Mouse (Mus musculus) hindbrain, embryonic 10.5 days (tissue): ENCODE measurements around the gene Inhbb. TPM values are rescaled to one million over a fixed set of nuclear protein-coding genes. Genes with fewer than 3 reads are reported as not detected.

Experiments used
- DNase-seq: peaks from one replicate; pipeline ENCODE4 v3.0.0-alpha.2; 2017; ENCODE audit warnings: low spot score
- H3K27ac ChIP-seq: fragments of 300-500 bp; sonication (generic); 2 replicates; pipeline ENCODE4 v1.5.1; 2016; ENCODE audit warnings: mild to moderate bottlenecking, moderate library complexity
- H3K27me3 ChIP-seq: fragments of 300-500 bp; sonication (generic); 2 replicates; pipeline ENCODE4 v1.6.1; 2016; ENCODE audit warnings: mild to moderate bottlenecking; ENCODE audit not compliant: poor library complexity, insufficient read depth, severe bottlenecking
- H3K36me3 ChIP-seq: fragments of 300-500 bp; sonication (generic); 2 replicates; pipeline ENCODE4 v1.6.1; 2016; ENCODE audit warnings: mild to moderate bottlenecking, moderate library complexity
- H3K4me1 ChIP-seq: fragments of 300-500 bp; sonication (generic); replicated peaks from 2 replicates; pipeline ENCODE4 v1.6.1; 2016; ENCODE audit warnings: mild to moderate bottlenecking
- H3K4me3 ChIP-seq: fragments of 300-500 bp; sonication (generic); 2 replicates; pipeline ENCODE4 v1.5.1; 2016; ENCODE audit warnings: mild to moderate bottlenecking, moderate library complexity
- H3K9me3 ChIP-seq: fragments of 300-500 bp; sonication (generic); 2 replicates; pipeline ENCODE4 v1.6.1; 2016; ENCODE audit warnings: mild to moderate bottlenecking, moderate library complexity
- whole genome bisulfite sequencing: fragments of 180-500 bp; shearing (Covaris S2); methylation state at CpG from one replicate; pipeline ENCODE4 v1.1.7; 2016; 5-methylcytosine and 5-hydroxymethylcytosine counted together
- polyA plus RNA-seq: library from polyadenylated mRNA; unstranded; fragments of >200 nt; fragmentation: Nextera tagmentation; extraction: Ambion mirVana; gene quantifications from 2 replicates; pipeline ENCODE4 v1.2.1, GENCODE M21; 2016

The Inhbb gene
- polyA plus RNA-seq, 1 experiment from 2014 or later = 0.31 TPM

- Histone ChIP-seq H3K27me3 (peaks cover 82% of the 10 kb centered on the region), H3K36me3 (no peaks in the 10 kb centered on the region)
Measured at GRCm38 (mm10) chr1:119416610-119417009, 5.4 kb downstream of the Inhbb start.

GRCm38 (mm10) chr1:119416177-119416576 is 5.9 kb downstream of the Inhbb start:
- Histone ChIP-seq H3K36me3 (no peaks in the 10 kb centered on the region), H3K27me3 (peaks cover 81% of the 10 kb centered on the region), H3K27ac (no peak overlapping the region), H3K9me3 (no peaks in the 10 kb centered on the region), H3K4me3 (no peak overlapping the region), H3K4me1 (peaks cover 37% of the 10 kb centered on the region)
- no peak for DNase-seq
- 72% methylated on average over 7 of the region's 7 CpGs for WGBS

More at GRCm38 (mm10) chr1:119416610-119417009, 5.4 kb downstream of the Inhbb start:
- WGBS = 85% methylated on average over 8 of the region's 8 CpGs
- Histone ChIP-seq H3K4me3 (no peak overlapping the region), H3K4me1 (peaks cover 41% of the 10 kb centered on the region), H3K27ac (no peak overlapping the region), H3K9me3 (no peaks in the 10 kb centered on the region)
- DNase-seq = no peak

GRCm38 (mm10) chr1:119415151-119415550 is 6.9 kb downstream of the Inhbb start:
- Histone ChIP-seq H3K36me3 (no peaks in the 10 kb centered on the region), H3K27me3 (peaks cover 71% of the 10 kb centered on the region), H3K4me3 (no peak overlapping the region), H3K9me3 (no peaks in the 10 kb centered on the region), H3K4me1 (peaks cover 29% of the 10 kb centered on the region), H3K27ac (no peak overlapping the region)
- DNase-seq = no peak
- WGBS = 92% methylated on average over 8 of the region's 8 CpGs

GRCm38 (mm10) chr1:119410661-119411060 is 11.4 kb downstream of the Inhbb start:
- H3K4me3 ChIP-seq = no peak overlapping the region
- peaks cover 27% of the 10 kb centered on the region for H3K27me3 ChIP-seq
- DNase-seq = no peak
- no peaks in the 10 kb centered on the region for H3K36me3 ChIP-seq
- H3K27ac ChIP-seq = no peak overlapping the region
- 83% methylated on average over 5 of the region's 5 CpGs for WGBS
- H3K4me1 ChIP-seq = peaks cover 14% of the 10 kb centered on the region
- H3K9me3 ChIP-seq = no peaks in the 10 kb centered on the region

GRCm38 (mm10) chr1:119409599-119410168 is 12.4 kb downstream of the Inhbb start:
- DNase-seq = no peak
- H3K36me3 ChIP-seq = no peaks in the 10 kb centered on the region
- H3K4me3 ChIP-seq = no peak overlapping the region
- H3K27ac ChIP-seq = no peak overlapping the region
- no peaks in the 10 kb centered on the region for H3K9me3 ChIP-seq
- WGBS = 68% methylated on average over 5 of the region's 5 CpGs
- peaks cover 14% of the 10 kb centered on the region for H3K4me1 ChIP-seq
- peaks cover 21% of the 10 kb centered on the region for H3K27me3 ChIP-seq

GRCm38 (mm10) chr1:119409106-119409505 is 12.9 kb downstream of the Inhbb start:
- DNase-seq = no peak
- no peak overlapping the region for H3K27ac ChIP-seq
- peaks cover 17% of the 10 kb centered on the region; the same call in 1 of the 2 replicates for H3K27me3 ChIP-seq
- no peaks in the 10 kb centered on the region for H3K36me3 ChIP-seq
- H3K4me1 ChIP-seq = peaks cover 14% of the 10 kb centered on the region
- H3K9me3 ChIP-seq = no peaks in the 10 kb centered on the region
- 65% methylated on average over 7 of the region's 7 CpGs for WGBS
- no peak overlapping the region for H3K4me3 ChIP-seq

GRCm38 (mm10) chr1:119407691-119408315 is 14.2 kb downstream of the Inhbb start:
- Histone ChIP-seq H3K36me3 (no peaks in the 10 kb centered on the region), H3K4me3 (no peak overlapping the region), H3K9me3 (no peaks in the 10 kb centered on the region), H3K27ac (no peak overlapping the region), H3K4me1 (peaks cover 14% of the 10 kb centered on the region), H3K27me3 (peaks cover 5% of the 10 kb centered on the region; the same call in 1 of the 2 replicates)
- WGBS = 55% methylated on average over 6 of the region's 6 CpGs
- no peak for DNase-seq

GRCm38 (mm10) chr1:119404798-119405197 is 17.2 kb downstream of the Inhbb start:
- DNase-seq = no peak
- Histone ChIP-seq H3K4me3 (no peak overlapping the region), H3K27ac (no peak overlapping the region), H3K4me1 (peaks cover 8% of the 10 kb centered on the region), H3K36me3 (no peaks in the 10 kb centered on the region), H3K9me3 (no peaks in the 10 kb centered on the region), H3K27me3 (no peaks in the 10 kb centered on the region; the same call in 1 of the 2 replicates)
- 63% methylated on average over 3 of the region's 3 CpGs for WGBS

GRCm38 (mm10) chr1:119404341-119404740 is 17.7 kb downstream of the Inhbb start:
- WGBS = 86% methylated on average over 4 of the region's 4 CpGs
- no peak for DNase-seq
- H3K27me3 ChIP-seq = no peaks in the 10 kb centered on the region; the same call in 1 of the 2 replicates
- H3K4me1 ChIP-seq = peaks cover 3% of the 10 kb centered on the region
- no peaks in the 10 kb centered on the region for H3K36me3 ChIP-seq
- H3K27ac ChIP-seq = no peak overlapping the region
- no peaks in the 10 kb centered on the region for H3K9me3 ChIP-seq
- no peak overlapping the region for H3K4me3 ChIP-seq

- H3K36me3 ChIP-seq = no peaks in the 10 kb centered on the region
- H3K9me3 ChIP-seq = no peaks in the 10 kb centered on the region
- H3K4me3 ChIP-seq = no peak overlapping the region
- H3K4me1 ChIP-seq = no peaks in the 10 kb centered on the region
- WGBS = 72% methylated on average over 4 of the region's 4 CpGs
- no peak for DNase-seq
- H3K27ac ChIP-seq = no peak overlapping the region
- no peaks in the 10 kb centered on the region for H3K27me3 ChIP-seq
Measured at GRCm38 (mm10) chr1:119401249-119401648, 20.8 kb downstream of the Inhbb start.

GRCm38 (mm10) chr1:119398640-119399039 is 23.4 kb downstream of the Inhbb start:
- Histone ChIP-seq H3K36me3 (no peaks in the 10 kb centered on the region), H3K9me3 (no peaks in the 10 kb centered on the region), H3K4me3 (no peak overlapping the region), H3K4me1 (no peaks in the 10 kb centered on the region), H3K27ac (no peak overlapping the region), H3K27me3 (peaks cover 2% of the 10 kb centered on the region; the same call in 1 of the 2 replicates)
- WGBS = 72% methylated on average over 2 of the region's 2 CpGs
- no peak for DNase-seq

- 81% methylated on average over 7 of the region's 7 CpGs for WGBS
- DNase-seq = no peak
- H3K9me3 ChIP-seq = no peaks in the 10 kb centered on the region
- no peaks in the 10 kb centered on the region for H3K36me3 ChIP-seq
- H3K4me1 ChIP-seq = no peaks in the 10 kb centered on the region
- H3K4me3 ChIP-seq = no peak overlapping the region
- peaks cover 5% of the 10 kb centered on the region; the same call in 1 of the 2 replicates for H3K27me3 ChIP-seq
- no peak overlapping the region for H3K27ac ChIP-seq
Measured at GRCm38 (mm10) chr1:119397839-119398238, 24.2 kb downstream of the Inhbb start.

GRCm38 (mm10) chr1:119391311-119391710 is 30.7 kb downstream of the Inhbb start:
- DNase-seq = no peak
- H3K9me3 ChIP-seq = no peaks in the 10 kb centered on the region
- no peaks in the 10 kb centered on the region for H3K36me3 ChIP-seq
- 84% methylated on average over 3 of the region's 3 CpGs for WGBS
- peaks cover 36% of the 10 kb centered on the region for H3K27me3 ChIP-seq
- H3K4me1 ChIP-seq = peaks cover 22% of the 10 kb centered on the region
- H3K4me3 ChIP-seq = no peak overlapping the region
- H3K27ac ChIP-seq = 0 out of 2 replicates have a peak overlapping the region, but pooled peaks have one; percentile 45
